Mouse (Mus musculus) G1E (cell line): ENCODE measurements around the gene Myh1. TPM values are rescaled to one million over a fixed set of nuclear protein-coding genes. Genes with fewer than 3 reads are reported as not detected.

Source experiments
- ATAC-seq: 2 replicates; pipeline ENCODE4 v1.8.0; 2016; ENCODE audit warnings: mild to moderate bottlenecking; ENCODE audit not compliant: insufficient number of reproducible peaks, poor library complexity, low FRiP score, severe bottlenecking; ENCODE audit errors: extremely low read depth
- DNase-seq: peaks from one replicate; pipeline ENCODE4 v3.0.0; 2012; ENCODE audit warnings: low spot score
- H3K27me3 ChIP-seq: 2 replicates; pipeline ENCODE4 v1.6.1; 2012; ENCODE audit warnings: mild to moderate bottlenecking, low read length, inconsistent platforms; ENCODE audit not compliant: insufficient read depth
- H3K36me3 ChIP-seq: replicated peaks from 2 replicates; pipeline ENCODE3; 2012; ENCODE audit warnings: mild to moderate bottlenecking, inconsistent platforms
- H3K4me1 ChIP-seq: 2 replicates; pipeline ENCODE4 v1.6.1; 2012; ENCODE audit warnings: low read depth, low read length, inconsistent platforms, mixed read lengths; ENCODE audit not compliant: insufficient read depth
- H3K4me3 ChIP-seq: 2 replicates; pipeline ENCODE4 v1.5.1; 2012; ENCODE audit warnings: low read depth, mild to moderate bottlenecking, inconsistent platforms, low read length, moderate library complexity, mixed read lengths
- H3K9me3 ChIP-seq: replicated peaks from 2 replicates; pipeline ENCODE4 v1.6.1; 2012; ENCODE audit warnings: inconsistent platforms
- CTCF ChIP-seq: IDR thresholded peaks from 2 replicates; pipeline ENCODE4 v1.5.1; 2012; ENCODE audit warnings: low read depth, low read length, inconsistent platforms, mixed read lengths
- GATA1 ChIP-seq: IDR thresholded peaks from 2 replicates; pipeline ENCODE4 v1.6.1; 2012; ENCODE audit warnings: borderline replicate concordance, low read length, inconsistent platforms, mixed read lengths
- GATA2 ChIP-seq: IDR thresholded peaks from 2 replicates; pipeline ENCODE4 v1.6.1; 2012; ENCODE audit warnings: low read depth, low read length, inconsistent platforms, borderline replicate concordance
- POLR2AphosphoS5 ChIP-seq: IDR thresholded peaks from 2 replicates; pipeline ENCODE4 v1.6.1; 2012; ENCODE audit warnings: low read depth, low read length, inconsistent platforms; ENCODE audit not compliant: insufficient replicate concordance
- TAL1 ChIP-seq: conservative IDR thresholded peaks from 2 replicates; pipeline ENCODE4 v1.6.1; 2012; ENCODE audit warnings: low read depth, low read length, inconsistent platforms, mixed read lengths
- polyA plus RNA-seq: library from polyadenylated mRNA; stranded (reverse); fragments of >175 nt; gene quantifications from 2 replicates; pipeline ENCODE4 v1.2.3, GENCODE M21; 2012
- total RNA-seq, 2 experiments: library from RNA; stranded (forward) in 1 of 2; stranded (reverse) in 1 of 2; fragments of 200-1000 nt in 1 of 2; fragments of >200 nt in 1 of 2; fragmentation: Nextera tagmentation in 1 of 2; gene quantifications; 2 replicates each; pipeline ENCODE4 v1.2.3; 2014 to 2017

The Myh1 gene
- total RNA-seq (2014; fragmentation: Nextera tagmentation) (not detected in 2 replicates), total RNA-seq (2017) (under 0.01 TPM in 1 of 2 replicates, not detected in the other), polyA plus RNA-seq (not detected in 2 replicates)

- no peak for DNase-seq
- Histone ChIP-seq H3K4me3 (no peak within 1 kb of the TSS), H3K36me3 (no peaks in the 10 kb centered on the region), H3K4me1 (no peaks in the 10 kb centered on the region), H3K9me3 (peaks cover 24% of the 10 kb centered on the region), H3K27me3 (no peaks in the 10 kb centered on the region)
- no peak for TF ChIP-seq TAL1
- no peak for TF ChIP-seq POLR2AphosphoS5
- no peak for ATAC-seq
These were observed at the start of gene Myh1 for GRCm38 (mm10) chr11:67199752-67200151. TSS of gene Myh1 (plus strand) at chr11:67200052.

- no peak for ATAC-seq
- no peak for DNase-seq
- no peak overlapping the region for H3K4me3 ChIP-seq
- H3K27me3 ChIP-seq = no peaks in the 10 kb centered on the region
- TF ChIP-seq POLR2AphosphoS5 (no peak), CTCF (no peak), GATA2 (no peak)
- no peaks in the 10 kb centered on the region for H3K36me3 ChIP-seq
- H3K9me3 ChIP-seq = peaks cover 19% of the 10 kb centered on the region
- H3K4me1 ChIP-seq = no peaks in the 10 kb centered on the region
These were observed 49.6 kb upstream of the Myh1 start for GRCm38 (mm10) chr11:67150237-67150636.

- TF ChIP-seq POLR2AphosphoS5 (no peak), GATA1 (no peak)
- H3K36me3 ChIP-seq = no peaks in the 10 kb centered on the region
These were observed 48.7 kb upstream of the Myh1 start for GRCm38 (mm10) chr11:67151159-67151558.

GRCm38 (mm10) chr11:67151651-67152630 is 47.9 kb upstream of the Myh1 start:
- H3K9me3 ChIP-seq = peaks cover 19% of the 10 kb centered on the region
- no peaks in the 10 kb centered on the region for H3K36me3 ChIP-seq
- no peaks in the 10 kb centered on the region for H3K4me1 ChIP-seq
- DNase-seq (no peak), ATAC-seq (no peak)
- no peak overlapping the region for H3K4me3 ChIP-seq
- TF ChIP-seq POLR2AphosphoS5 = no peak
- no peak for TF ChIP-seq GATA2
- no peak for TF ChIP-seq GATA1
- TF ChIP-seq CTCF = no peak
- no peak for TF ChIP-seq TAL1
- H3K27me3 ChIP-seq = no peaks in the 10 kb centered on the region

More at GRCm38 (mm10) chr11:67151159-67151558, 48.7 kb upstream of the Myh1 start:
- Histone ChIP-seq H3K4me1 (no peaks in the 10 kb centered on the region), H3K9me3 (peaks cover 19% of the 10 kb centered on the region), H3K4me3 (no peak overlapping the region), H3K27me3 (no peaks in the 10 kb centered on the region)
- ATAC-seq = no peak
- DNase-seq = no peak

- no peak overlapping the region for H3K4me3 ChIP-seq
- TF ChIP-seq CTCF (no peak), GATA1 (no peak), GATA2 (no peak), POLR2AphosphoS5 (no peak), TAL1 (no peak)
- DNase-seq (no peak), ATAC-seq (no peak)
- no peaks in the 10 kb centered on the region for H3K4me1 ChIP-seq
- H3K9me3 ChIP-seq = peaks cover 12% of the 10 kb centered on the region
- H3K36me3 ChIP-seq = no peaks in the 10 kb centered on the region
- no peaks in the 10 kb centered on the region for H3K27me3 ChIP-seq
These were observed 46.7 kb upstream of the Myh1 start for GRCm38 (mm10) chr11:67153123-67153522.

- Histone ChIP-seq H3K36me3 (no peaks in the 10 kb centered on the region), H3K4me1 (no peaks in the 10 kb centered on the region), H3K9me3 (peaks cover 10% of the 10 kb centered on the region), H3K27me3 (no peaks in the 10 kb centered on the region), H3K4me3 (no peak overlapping the region)
- no peak for TF ChIP-seq TAL1
- TF ChIP-seq GATA1 = no peak
- DNase-seq (no peak), ATAC-seq (no peak)
These were observed 46.0 kb upstream of the Myh1 start for GRCm38 (mm10) chr11:67153843-67154242.
